Mouse (Mus musculus): ENCODE measurements around the gene Bmper. TPM values are rescaled to one million over a fixed set of nuclear protein-coding genes. Genes with fewer than 3 reads are reported as not detected.
A peak's percentile ranks its signal among the peaks of the same experiment; 100 is the strongest.

Bmper gene
- polyA plus RNA-seq (2014; fragmentation: Nextera tagmentation; extraction: Ambion mirVana), result 3.4 and 5.6 TPM in 2 replicates

DNA sequence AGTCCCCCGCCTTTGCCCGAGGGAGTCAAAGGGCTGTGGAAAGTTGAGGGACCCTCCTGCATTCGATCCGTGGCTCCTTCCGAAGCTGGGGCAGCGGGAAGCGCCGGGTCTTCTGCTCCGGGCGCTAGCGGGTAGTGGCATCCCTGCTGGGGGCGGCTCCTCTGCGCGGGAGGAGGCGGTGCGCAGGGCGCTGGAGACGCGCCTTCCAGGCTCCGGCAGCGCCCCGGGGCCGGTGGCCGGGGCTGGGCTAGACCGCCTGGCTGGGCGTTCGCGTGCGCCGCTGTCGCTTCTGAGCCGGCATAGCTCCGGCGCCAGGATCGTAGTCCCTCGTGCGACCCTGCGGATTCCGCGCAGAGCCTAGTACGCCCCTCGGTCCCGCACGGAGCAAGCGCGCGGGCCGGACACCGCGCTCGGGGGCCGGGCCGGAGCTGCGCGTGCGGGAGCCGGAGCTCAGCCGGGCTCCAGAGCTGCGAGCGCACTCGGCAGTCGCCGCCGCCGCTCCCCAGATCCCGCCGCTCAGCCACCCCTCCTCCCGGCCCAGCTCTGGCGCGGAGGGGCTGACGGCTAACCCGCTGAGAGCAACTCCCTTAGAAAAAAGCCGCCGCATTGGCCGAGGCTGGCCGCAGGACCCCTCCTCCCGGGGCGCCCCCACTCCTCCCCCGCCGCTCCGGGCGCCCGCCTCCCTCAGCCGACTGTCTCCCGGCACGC, at the start of gene Bmper:
TSS of gene Bmper (plus strand) at position 236 of the 708 bp plus-strand sequence.
- Histone ChIP-seq H3K36me3 (ENCODE audit: control insufficient read depth, insufficient read depth, low read length) (no peaks in the 10 kb centered on the region), H3K4me1 (replicated peaks; ENCODE audit: control insufficient read depth, insufficient read depth, low read length) (0 out of 2 replicates have a peak, but pooled peaks cover 3% of the 10 kb centered on the region), H3K9ac (ENCODE audit: low read depth, low read length) (peak within 1 kb of the TSS; percentile 74), H3K9me3 (ENCODE audit: control insufficient read depth, low read length) (no peaks in the 10 kb centered on the region), H3K27me3 (ENCODE audit: control insufficient read depth, insufficient read depth, low read length) (peaks cover 22% of the 10 kb centered on the region), H3K27ac (ENCODE audit: low read depth, low read length) (peak within 1 kb of the TSS; percentile 68), H3K4me3 (ENCODE audit: low read depth, low read length) (peak within 1 kb of the TSS; percentile 57), H3K4me2 (replicated peaks; ENCODE audit: low read depth, low read length) (peak within 1 kb of the TSS; percentile 64)
- under 1% methylated on average over 78 of the region's 86 CpGs for WGBS
- DNase-seq (ENCODE audit: low spot score) (peak; percentile 78), ATAC-seq (ENCODE audit: low FRiP score) (peak; percentile 89)

DNA sequence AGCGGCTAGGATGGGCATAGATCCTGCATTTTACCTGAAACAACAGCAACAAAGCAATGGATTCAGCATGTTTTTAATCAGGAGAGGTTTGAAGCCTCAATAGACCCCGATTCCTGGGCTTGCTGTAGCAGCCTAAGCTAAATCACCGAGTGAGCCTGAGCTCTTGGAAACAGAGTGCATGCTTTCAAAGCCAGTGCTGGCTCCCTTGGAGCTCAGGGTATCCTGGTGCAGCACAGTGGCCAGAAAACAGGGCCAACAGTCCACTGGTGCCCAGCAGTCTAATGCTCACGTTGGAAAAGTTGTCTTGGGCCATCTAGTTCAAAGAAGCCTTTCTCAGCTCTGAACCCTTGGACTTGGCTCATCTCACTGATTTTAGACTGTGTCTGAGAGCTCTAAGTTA, 45.4 kb upstream of the Bmper start:
- no peak for DNase-seq (ENCODE audit: low spot score)
- Histone ChIP-seq H3K36me3 (ENCODE audit: control insufficient read depth, insufficient read depth, low read length) (no peaks in the 10 kb centered on the region), H3K9ac (ENCODE audit: low read depth, low read length) (no peak overlapping the region), H3K4me3 (ENCODE audit: low read depth, low read length) (no peak overlapping the region), H3K9me3 (ENCODE audit: control insufficient read depth, low read length) (no peaks in the 10 kb centered on the region), H3K27me3 (ENCODE audit: control insufficient read depth, insufficient read depth, low read length) (no peaks in the 10 kb centered on the region), H3K4me1 (replicated peaks; ENCODE audit: control insufficient read depth, insufficient read depth, low read length) (no peaks in the 10 kb centered on the region), H3K4me2 (replicated peaks; ENCODE audit: low read depth, low read length) (no peak overlapping the region), H3K27ac (ENCODE audit: low read depth, low read length) (no peak overlapping the region)
- 86% methylated on average over 4 of the region's 4 CpGs for WGBS
- no peak for ATAC-seq (ENCODE audit: low FRiP score)

DNA sequence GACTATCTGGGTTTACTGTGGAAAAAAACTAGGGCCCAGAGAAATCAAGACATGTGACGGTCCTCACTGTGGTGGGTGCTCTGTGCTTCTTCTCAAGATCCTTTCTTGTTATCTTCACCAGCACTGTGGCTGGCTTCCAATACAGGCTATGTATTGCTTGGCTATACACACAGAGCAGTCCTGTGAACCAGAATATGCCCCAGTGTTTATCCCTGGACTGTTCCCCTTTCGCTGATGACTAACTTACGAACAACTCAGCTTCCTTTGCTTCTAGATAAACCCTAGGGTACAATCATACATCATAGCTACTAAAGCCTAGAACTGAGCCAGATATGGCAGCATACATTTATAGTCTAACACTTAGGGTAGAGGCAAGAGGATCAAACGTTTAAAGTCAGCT, 35.7 kb upstream of the Bmper start:
- H3K36me3 ChIP-seq (ENCODE audit: control insufficient read depth, insufficient read depth, low read length), result no peaks in the 10 kb centered on the region
- no peak for DNase-seq (ENCODE audit: low spot score)
- no peaks in the 10 kb centered on the region for H3K27me3 ChIP-seq (ENCODE audit: control insufficient read depth, insufficient read depth, low read length)
- H3K4me2 ChIP-seq (replicated peaks; ENCODE audit: low read depth, low read length), result no peak overlapping the region
- no peak overlapping the region for H3K9ac ChIP-seq (ENCODE audit: low read depth, low read length)
- no peaks in the 10 kb centered on the region for H3K4me1 ChIP-seq (replicated peaks; ENCODE audit: control insufficient read depth, insufficient read depth, low read length)
- no peak for ATAC-seq (ENCODE audit: low FRiP score)
- H3K9me3 ChIP-seq (ENCODE audit: control insufficient read depth, low read length), result no peaks in the 10 kb centered on the region
- H3K27ac ChIP-seq (ENCODE audit: low read depth, low read length), result no peak overlapping the region
- no peak overlapping the region for H3K4me3 ChIP-seq (ENCODE audit: low read depth, low read length)
- WGBS, result 84% methylated on average over 4 of the region's 4 CpGs

DNA sequence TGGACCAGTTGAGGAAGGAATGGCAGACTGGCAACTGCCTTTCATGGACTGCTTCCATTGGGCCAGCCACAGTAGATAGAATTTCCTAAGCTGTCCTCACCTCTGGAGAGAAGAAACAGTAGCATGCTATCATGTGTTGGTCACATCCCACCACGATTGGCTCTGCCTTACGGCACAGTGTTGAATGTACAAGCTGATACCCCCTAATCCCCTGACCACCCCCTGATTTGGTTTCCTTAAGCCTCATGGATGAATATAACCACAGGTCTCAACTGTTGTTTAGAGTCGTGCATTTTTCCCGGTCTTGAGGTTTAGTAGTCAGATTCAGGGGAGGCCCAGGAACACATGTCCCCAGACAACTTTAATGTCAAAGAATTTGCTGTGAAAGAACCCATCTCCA, 34.7 kb upstream of the Bmper start:
- DNase-seq (ENCODE audit: low spot score), result no peak

DNA sequence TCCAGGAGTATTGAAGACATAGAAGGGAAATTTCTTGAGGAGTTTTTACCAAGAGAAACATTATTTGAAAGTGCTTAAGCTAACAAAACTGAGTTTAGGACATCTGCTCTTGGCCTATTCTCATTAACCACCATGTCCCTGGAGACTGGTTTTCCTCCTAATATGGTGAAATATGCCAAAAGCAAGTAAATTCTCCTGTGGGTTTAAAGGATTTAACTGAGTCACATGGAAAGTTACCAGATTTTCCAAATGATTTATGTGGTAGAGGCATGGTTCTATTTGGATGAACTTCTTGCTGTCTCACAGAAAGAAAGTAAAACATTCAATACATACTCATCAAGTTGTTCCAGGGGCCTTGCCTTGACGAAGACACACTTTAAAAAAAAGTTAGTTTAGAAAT, 31.9 kb upstream of the Bmper start:
- Histone ChIP-seq H3K4me1 (replicated peaks; ENCODE audit: control insufficient read depth, insufficient read depth, low read length) (no peaks in the 10 kb centered on the region), H3K4me2 (replicated peaks; ENCODE audit: low read depth, low read length) (no peak overlapping the region), H3K9me3 (ENCODE audit: control insufficient read depth, low read length) (no peaks in the 10 kb centered on the region), H3K4me3 (ENCODE audit: low read depth, low read length) (no peak overlapping the region), H3K27me3 (ENCODE audit: control insufficient read depth, insufficient read depth, low read length) (no peaks in the 10 kb centered on the region), H3K27ac (ENCODE audit: low read depth, low read length) (no peak overlapping the region), H3K9ac (ENCODE audit: low read depth, low read length) (no peak overlapping the region), H3K36me3 (ENCODE audit: control insufficient read depth, insufficient read depth, low read length) (no peaks in the 10 kb centered on the region)
- WGBS, result 79% methylated on average over 1 of the region's 1 CpGs
- no peak for DNase-seq (ENCODE audit: low spot score)
- ATAC-seq (ENCODE audit: low FRiP score), result no peak

More for the DNA sequence above, 34.7 kb upstream of the Bmper start:
- no peak for ATAC-seq (ENCODE audit: low FRiP score)
- Histone ChIP-seq H3K27me3 (ENCODE audit: control insufficient read depth, insufficient read depth, low read length) (no peaks in the 10 kb centered on the region), H3K4me2 (replicated peaks; ENCODE audit: low read depth, low read length) (no peak overlapping the region), H3K4me1 (replicated peaks; ENCODE audit: control insufficient read depth, insufficient read depth, low read length) (no peaks in the 10 kb centered on the region), H3K9me3 (ENCODE audit: control insufficient read depth, low read length) (no peaks in the 10 kb centered on the region), H3K4me3 (ENCODE audit: low read depth, low read length) (no peak overlapping the region), H3K36me3 (ENCODE audit: control insufficient read depth, insufficient read depth, low read length) (no peaks in the 10 kb centered on the region), H3K27ac (ENCODE audit: low read depth, low read length) (no peak overlapping the region), H3K9ac (ENCODE audit: low read depth, low read length) (no peak overlapping the region)
- 79% methylated on average over 4 of the region's 4 CpGs for WGBS

DNA sequence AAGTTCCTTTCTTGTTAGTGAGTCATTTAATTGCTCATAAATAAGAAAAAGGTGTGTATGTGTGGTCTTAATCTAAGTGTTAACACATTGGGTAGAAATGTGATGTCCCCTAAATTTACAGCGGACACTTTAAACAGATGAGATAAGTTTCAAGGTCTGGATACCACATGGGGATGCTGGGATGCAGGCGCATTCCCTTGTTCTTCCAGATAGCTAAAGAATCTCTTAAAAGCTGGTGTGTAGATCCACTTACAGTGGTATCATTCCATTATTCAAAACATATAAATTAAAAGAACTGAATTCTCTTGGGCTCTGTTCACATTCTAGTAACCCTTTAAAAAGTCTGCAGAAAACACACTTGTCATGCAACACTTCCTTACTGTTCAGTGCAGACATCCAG, 31.4 kb upstream of the Bmper start:
- no peak for DNase-seq (ENCODE audit: low spot score)
- ATAC-seq (ENCODE audit: low FRiP score), result no peak
- no peak overlapping the region for H3K4me3 ChIP-seq (ENCODE audit: low read depth, low read length)
- 95% methylated on average over 2 of the region's 2 CpGs for WGBS
- H3K27me3 ChIP-seq (ENCODE audit: control insufficient read depth, insufficient read depth, low read length), result no peaks in the 10 kb centered on the region
- no peaks in the 10 kb centered on the region for H3K4me1 ChIP-seq (replicated peaks; ENCODE audit: control insufficient read depth, insufficient read depth, low read length)
- no peaks in the 10 kb centered on the region for H3K36me3 ChIP-seq (ENCODE audit: control insufficient read depth, insufficient read depth, low read length)
- no peaks in the 10 kb centered on the region for H3K9me3 ChIP-seq (ENCODE audit: control insufficient read depth, low read length)
- no peak overlapping the region for H3K9ac ChIP-seq (ENCODE audit: low read depth, low read length)
- H3K4me2 ChIP-seq (replicated peaks; ENCODE audit: low read depth, low read length), result no peak overlapping the region
- no peak overlapping the region for H3K27ac ChIP-seq (ENCODE audit: low read depth, low read length)

DNA sequence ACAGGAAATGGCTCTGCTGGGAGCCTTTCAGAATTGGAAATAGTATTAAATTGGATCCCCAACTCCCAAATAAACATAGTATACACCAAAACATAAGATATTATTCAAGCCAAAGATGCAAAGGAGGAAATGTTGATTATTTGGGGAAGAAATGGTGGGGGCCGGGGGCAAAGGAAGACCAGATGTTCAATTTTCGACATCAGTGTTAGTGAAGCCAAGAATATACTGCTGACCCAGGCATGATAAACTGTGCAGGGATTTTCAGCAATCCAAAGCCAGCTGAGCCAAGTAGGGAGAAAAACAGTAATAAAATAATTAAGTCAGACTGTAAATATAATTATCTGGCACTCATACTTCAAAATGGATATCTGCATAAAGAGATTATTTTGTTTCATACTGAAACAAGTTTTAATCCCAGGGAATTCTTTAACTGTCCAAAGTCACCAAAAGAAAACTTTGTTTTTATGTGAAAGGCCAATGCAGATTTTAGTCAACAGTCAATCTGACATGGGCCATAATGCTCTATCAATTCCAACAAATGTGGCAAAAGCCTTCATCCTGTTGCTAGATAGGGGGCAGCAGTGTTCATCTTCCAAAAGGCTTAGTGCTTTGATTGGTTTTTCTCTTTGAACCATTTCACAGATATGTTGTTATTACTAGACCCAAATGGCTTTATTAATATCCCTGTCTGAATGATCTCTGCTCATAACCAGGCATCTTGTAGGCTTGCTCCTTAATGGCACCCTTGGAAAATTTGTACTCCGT, 30.1 kb upstream of the Bmper start:
- Histone ChIP-seq H3K9me3 (ENCODE audit: control insufficient read depth, low read length) (no peaks in the 10 kb centered on the region), H3K4me1 (replicated peaks; ENCODE audit: control insufficient read depth, insufficient read depth, low read length) (no peaks in the 10 kb centered on the region), H3K27ac (ENCODE audit: low read depth, low read length) (no peak overlapping the region), H3K4me2 (replicated peaks; ENCODE audit: low read depth, low read length) (no peak overlapping the region), H3K4me3 (ENCODE audit: low read depth, low read length) (no peak overlapping the region), H3K27me3 (ENCODE audit: control insufficient read depth, insufficient read depth, low read length) (no peaks in the 10 kb centered on the region), H3K9ac (ENCODE audit: low read depth, low read length) (no peak overlapping the region), H3K36me3 (ENCODE audit: control insufficient read depth, insufficient read depth, low read length) (no peaks in the 10 kb centered on the region)
- DNase-seq (ENCODE audit: low spot score) (no peak), ATAC-seq (ENCODE audit: low FRiP score) (no peak)
- 90% methylated on average over 3 of the region's 3 CpGs for WGBS

DNA sequence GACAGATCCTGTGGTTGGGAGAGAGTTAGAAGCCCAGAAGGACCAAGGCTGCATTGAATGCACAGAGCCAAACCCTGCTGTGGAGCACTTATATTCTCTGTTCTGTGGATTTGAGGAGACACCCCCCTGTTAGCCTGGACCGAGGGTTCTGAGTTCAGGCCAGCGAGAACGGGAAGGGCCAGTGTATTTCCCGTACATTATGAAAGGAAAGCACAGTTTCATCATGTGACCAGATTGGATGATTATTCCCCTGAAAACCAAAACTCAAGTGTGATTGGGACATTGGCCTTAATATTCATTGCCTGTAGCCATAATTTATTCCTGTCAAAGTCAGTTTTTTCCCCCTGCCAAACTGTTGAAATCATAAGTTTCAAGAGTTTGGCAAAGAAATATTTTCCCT, 23.9 kb upstream of the Bmper start:
- no peaks in the 10 kb centered on the region for H3K36me3 ChIP-seq (ENCODE audit: control insufficient read depth, insufficient read depth, low read length)
- no peaks in the 10 kb centered on the region for H3K4me1 ChIP-seq (replicated peaks; ENCODE audit: control insufficient read depth, insufficient read depth, low read length)
- no peak for DNase-seq (ENCODE audit: low spot score)
- no peak overlapping the region for H3K4me3 ChIP-seq (ENCODE audit: low read depth, low read length)
- H3K4me2 ChIP-seq (replicated peaks; ENCODE audit: low read depth, low read length), result no peak overlapping the region
- H3K9me3 ChIP-seq (ENCODE audit: control insufficient read depth, low read length), result no peaks in the 10 kb centered on the region
- no peaks in the 10 kb centered on the region for H3K27me3 ChIP-seq (ENCODE audit: control insufficient read depth, insufficient read depth, low read length)
- WGBS, result 94% methylated on average over 4 of the region's 4 CpGs
- H3K9ac ChIP-seq (ENCODE audit: low read depth, low read length), result no peak overlapping the region
- H3K27ac ChIP-seq (ENCODE audit: low read depth, low read length), result no peak overlapping the region
- no peak for ATAC-seq (ENCODE audit: low FRiP score)

DNA sequence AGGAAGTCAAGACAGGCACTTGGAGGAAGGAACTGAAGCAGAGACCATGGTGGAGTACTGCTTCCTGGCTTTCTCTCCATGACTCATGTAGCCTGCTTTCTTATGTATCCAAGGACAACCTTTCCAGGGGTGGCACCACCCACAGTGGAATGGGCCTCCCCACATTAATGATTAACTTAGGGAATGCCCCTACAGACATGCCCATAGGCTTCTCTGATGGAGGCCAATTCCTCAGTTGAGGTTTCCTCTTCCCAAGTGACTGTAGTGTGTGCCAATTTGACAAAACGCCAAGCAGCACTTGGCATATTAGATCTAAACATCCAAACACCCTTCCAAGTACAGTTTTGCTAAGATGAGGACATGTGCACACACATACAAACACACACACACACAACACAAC, 23.0 kb upstream of the Bmper start:
- ATAC-seq (ENCODE audit: low FRiP score) (no peak), DNase-seq (ENCODE audit: low spot score) (no peak)
- no peaks in the 10 kb centered on the region for H3K27me3 ChIP-seq (ENCODE audit: control insufficient read depth, insufficient read depth, low read length)
- no peak overlapping the region for H3K27ac ChIP-seq (ENCODE audit: low read depth, low read length)
- H3K9ac ChIP-seq (ENCODE audit: low read depth, low read length), result no peak overlapping the region
- no peaks in the 10 kb centered on the region for H3K9me3 ChIP-seq (ENCODE audit: control insufficient read depth, low read length)
- H3K36me3 ChIP-seq (ENCODE audit: control insufficient read depth, insufficient read depth, low read length), result no peaks in the 10 kb centered on the region
- no peak overlapping the region for H3K4me3 ChIP-seq (ENCODE audit: low read depth, low read length)
- H3K4me2 ChIP-seq (replicated peaks; ENCODE audit: low read depth, low read length), result no peak overlapping the region
- 92% methylated on average over 1 of the region's 1 CpGs for WGBS
- H3K4me1 ChIP-seq (replicated peaks; ENCODE audit: control insufficient read depth, insufficient read depth, low read length), result peaks cover 2% of the 10 kb centered on the region; the same call in 1 of the 2 replicates

Data from hindbrain, embryonic 11.5 days (tissue).